Mouse (Mus musculus) ovary, postnatal 10 days (tissue): Measurements from ENCODE around the gene Lima1.

Experiments used
- DNase-seq: peaks from one replicate; pipeline ENCODE4 v3.0.0; 2022; ENCODE audit warnings: low spot score

Lima1 gene

GRCm38 (mm10) chr15:99866450-99867221 lies 8.6 kb downstream of the Lima1 start:
- no peak for DNase-seq

- no peak for DNase-seq
Measured at GRCm38 (mm10) chr15:99865942-99866341, 9.3 kb downstream of the Lima1 start.

DNA sequence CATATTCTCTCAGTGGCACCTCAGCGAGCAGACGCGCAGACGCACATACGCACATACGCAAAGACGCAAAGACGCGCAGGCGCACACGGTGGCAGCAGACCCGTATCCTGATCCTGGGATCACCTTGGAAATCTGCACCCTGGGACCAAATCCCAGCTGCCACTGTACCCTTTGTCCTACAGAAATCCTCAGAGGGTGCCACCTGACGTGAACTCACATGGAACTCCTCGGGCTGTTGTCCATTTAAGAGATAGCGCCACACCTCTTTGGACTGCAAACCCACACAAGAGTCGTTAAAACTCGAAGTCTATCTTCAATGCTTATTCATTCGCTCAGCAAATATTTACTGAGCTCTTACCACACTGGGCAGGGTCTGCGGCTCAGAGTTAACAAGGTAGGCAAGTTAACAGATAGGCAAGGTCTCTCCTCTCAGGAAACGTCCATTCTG lies 9.7 kb downstream of the Lima1 start:
- DNase-seq = no peak

DNA sequence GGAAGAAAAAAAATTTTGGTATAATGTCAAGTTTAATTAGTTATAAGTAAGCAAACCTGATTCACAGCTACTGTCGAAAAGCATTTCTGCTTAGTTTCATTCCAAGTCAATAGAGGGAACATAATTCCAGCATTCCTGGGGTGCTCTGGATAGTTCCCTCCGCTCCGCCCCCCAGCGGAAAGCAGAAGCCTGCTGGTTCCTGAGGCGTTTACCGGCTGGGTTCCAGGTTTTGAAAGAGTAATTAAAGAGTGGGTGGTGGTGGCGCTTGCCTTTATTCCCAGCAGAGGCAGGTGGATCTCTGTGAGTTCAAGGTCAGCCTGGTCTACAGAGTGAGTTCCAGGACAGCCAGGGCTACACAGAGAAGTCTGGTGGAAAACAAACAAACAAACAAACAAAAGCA lies 10.2 kb downstream of the Lima1 start:
- DNase-seq = no peak

DNA sequence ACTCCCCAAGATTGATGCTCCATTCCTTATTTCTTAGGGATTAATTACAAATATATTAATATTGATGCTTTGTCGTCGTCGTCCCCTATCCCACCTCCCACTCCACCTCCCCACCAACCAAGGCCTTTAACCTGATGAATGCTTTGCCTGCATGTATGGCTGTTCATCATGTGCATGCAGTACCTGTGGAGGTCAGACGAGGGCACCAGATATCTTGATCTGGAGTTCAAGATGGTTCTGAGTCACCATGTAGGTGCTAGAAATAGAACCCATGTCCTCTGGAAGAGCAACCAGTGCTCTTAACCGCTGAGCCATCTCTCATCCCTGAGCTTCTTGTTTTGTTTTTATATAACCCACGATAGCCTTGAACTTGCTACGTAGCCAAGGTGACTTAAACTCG lies 11.5 kb downstream of the Lima1 start:
- no peak for DNase-seq

GRCm38 (mm10) chr15:99863358-99863757 lies 11.9 kb downstream of the Lima1 start:
- DNase-seq = no peak

DNA sequence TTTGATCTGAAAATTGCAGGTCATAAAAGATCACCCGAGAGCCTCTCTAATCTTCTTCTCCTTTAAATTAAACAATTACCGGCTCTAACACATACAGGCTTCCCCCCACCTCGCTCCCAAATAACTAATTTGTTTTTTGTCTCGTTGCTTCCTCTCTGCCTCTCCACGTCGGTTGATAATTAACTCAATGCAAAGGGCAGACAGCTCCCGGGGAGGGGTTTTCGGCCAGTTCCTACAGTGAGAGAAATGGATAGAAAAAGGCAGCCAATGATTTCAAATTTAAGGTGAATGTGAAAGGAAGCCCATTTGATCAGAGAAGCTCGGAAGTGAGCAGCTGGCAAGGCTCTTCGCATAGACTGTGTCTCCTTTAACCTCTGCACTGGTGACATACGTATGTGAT lies 12.8 kb downstream of the Lima1 start:
- DNase-seq = no peak

DNA sequence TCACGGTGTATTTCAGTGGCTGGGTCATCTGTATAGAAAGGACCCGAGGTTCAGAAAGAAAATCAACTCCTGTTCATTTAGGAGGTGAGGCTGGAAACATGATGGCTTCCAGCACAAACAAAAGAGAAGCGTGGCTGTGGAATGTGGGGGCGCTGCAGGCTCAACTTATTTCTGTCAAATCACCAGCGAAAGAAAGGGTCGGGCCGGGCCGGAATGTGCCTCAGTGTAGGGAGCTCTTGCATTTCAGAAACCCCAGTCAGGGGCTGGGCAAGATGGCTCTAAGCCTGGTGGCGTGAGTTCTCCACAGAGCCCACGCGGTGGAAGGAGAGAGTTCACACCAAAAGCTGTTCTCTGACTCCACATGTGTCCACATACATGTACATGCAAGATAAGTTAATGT lies 13.3 kb downstream of the Lima1 start:
- DNase-seq = no peak

DNA sequence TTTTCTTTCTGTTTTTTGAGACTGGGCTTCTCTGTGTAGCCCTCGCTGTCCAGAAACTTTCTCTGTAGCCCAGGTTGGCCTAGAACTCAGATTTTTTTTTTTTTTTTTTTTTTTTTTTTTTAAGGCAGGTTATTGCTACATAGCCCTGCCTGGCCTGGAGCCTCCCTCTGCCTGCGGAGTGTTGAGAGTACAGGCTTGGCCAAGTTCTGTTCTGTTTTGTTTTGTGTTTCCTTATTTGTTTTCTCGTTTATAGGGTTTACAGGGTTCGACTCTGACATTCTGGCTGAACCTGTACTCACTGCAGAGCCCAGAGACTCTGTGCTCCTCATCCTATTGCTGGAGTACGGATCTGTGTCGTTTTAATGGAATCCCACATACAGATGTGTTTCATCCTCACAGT lies 13.7 kb downstream of the Lima1 start:
- no peak for DNase-seq

DNA sequence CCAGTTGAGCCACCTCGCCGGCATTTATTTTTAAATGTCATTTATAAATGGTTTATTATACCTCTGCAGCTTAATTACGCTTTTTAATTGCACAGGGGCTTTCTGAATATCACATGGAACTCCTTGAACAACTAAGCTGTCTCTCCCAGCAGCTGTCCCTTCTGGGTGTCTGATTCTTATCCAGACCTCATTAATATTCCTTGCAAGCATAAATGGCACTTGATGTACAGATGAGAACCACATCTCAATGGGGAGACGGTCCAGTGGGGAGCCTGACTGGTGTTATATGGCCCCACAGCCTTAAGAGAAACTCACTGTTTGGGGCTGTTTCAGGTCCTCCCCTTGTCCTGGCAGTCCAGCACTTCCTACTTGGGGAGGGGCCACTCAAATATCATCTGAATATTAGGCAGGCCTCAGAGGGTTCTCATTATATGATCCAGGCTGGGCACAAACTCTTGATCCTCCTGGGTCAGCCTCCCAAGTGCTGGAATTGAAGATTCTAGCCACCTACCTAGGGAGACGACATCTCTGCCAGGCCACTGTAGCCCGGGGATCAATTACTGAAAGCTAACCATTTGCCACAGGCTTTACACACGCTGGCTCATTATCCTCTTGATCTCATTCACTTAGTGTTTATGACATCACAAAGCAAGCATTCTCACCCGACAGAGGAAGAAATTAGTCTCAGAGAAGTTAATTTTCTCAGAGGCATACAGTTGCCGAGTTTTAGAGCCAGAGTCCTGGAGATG lies 15.4 kb downstream of the Lima1 start:
- DNase-seq = no peak

GRCm38 (mm10) chr15:99857479-99857878 lies 17.8 kb downstream of the Lima1 start:
- DNase-seq = no peak

- DNase-seq = no peak
Measured at GRCm38 (mm10) chr15:99855119-99855518, 20.1 kb downstream of the Lima1 start.

DNA sequence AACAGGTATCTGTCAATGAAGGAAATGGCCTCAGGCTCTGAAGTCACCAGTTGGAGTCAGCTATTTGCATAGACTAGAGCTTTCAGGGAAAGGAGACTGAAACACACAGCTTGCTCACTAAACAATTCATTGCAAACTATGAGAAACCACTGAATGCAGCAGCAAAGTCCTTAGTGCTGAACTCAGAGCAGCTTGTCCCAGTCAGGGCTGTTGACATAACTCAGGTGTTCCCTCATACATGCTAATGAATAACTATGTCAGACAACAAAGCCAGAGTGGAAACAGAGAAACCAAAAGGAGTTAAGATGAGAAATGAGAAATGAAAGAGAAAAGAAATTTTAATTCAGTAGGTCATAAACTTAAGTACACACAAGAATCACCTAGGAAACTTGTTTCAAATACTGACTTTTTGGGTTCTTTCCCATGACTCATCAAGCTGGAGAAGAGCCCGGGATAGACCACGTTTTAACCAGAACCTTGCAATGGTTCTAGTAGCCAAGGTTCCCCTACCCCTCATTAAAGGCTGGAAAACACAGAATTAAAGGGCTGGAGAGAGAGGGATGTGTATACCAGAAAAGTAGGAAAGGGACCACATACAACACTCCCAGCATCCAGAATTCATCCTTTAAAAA lies 22.5 kb downstream of the Lima1 start:
- DNase-seq = no peak

DNA sequence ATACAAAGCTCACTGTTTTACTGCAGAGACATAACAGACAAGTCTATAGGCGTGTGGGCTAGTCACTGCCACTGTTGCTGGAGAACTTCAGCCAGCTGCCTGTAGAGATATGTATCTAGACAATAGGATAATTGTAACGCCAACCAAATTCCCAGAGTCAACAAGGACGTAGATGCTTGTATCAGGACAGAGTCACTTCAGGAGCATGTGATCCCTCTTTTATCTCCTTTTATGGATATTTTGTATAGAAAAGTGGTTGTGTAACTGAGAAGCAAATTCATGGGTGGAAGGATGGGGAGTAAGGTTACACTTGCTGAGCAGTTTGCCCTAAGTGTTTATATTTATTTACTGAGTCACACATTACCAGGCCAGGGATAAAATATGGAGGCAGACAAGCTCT lies 25.0 kb downstream of the Lima1 start:
- no peak for DNase-seq

- DNase-seq = no peak
Measured at GRCm38 (mm10) chr15:99847937-99848336, 27.3 kb downstream of the Lima1 start.

DNA sequence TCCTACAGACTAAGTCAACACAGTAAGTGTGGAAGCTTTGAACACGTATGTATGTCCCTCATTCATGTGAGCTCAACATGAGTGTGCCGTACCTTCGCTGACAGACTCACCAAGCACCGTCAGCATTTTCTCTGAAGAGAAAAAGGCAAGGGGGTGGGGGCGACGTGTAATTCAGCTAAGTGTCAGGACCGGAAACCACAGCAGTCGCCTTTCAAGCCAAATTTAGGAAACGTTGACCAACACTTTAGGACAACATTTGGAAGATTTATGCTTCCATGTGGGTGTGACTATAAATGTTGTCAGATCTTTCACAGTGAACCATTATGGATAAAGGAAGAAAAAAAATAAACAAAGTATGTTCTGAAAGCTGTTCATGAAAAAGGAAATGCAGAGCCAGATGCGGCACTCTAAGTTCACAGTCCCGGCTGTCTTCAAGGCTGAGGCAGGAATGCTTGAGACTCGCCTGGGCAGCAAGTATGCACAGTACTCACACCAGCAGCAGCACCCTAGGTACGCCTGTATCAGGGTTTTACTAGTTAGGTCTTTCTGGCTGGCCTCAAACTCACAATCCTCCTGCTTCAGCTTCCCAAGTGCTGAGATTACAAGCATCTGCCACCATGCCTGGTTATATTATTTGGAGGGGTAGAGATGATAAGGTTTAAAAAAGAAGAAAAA lies 27.9 kb downstream of the Lima1 start:
- no peak for DNase-seq

DNA sequence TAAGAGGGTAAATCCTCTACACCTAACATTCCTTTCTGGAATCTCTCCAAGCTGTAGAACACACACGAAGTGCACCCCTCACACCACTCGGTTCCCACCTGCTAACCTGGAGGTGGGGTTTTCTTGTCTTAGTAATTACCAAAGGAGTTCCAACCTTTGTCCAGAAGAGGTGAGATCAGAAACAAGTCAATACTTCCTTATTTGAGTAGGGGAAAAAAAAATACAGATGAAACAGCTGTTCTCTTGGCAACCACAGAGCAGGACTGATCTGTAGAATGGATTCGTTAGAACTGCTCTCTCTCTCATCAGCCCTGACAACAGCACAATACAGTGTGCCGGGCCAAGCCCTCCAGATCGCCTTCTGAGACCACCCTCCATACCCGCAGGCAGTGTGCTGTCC lies 28.6 kb downstream of the Lima1 start:
- DNase-seq = no peak

GRCm38 (mm10) chr15:99843856-99844255 lies 31.4 kb downstream of the Lima1 start:
- no peak for DNase-seq

DNA sequence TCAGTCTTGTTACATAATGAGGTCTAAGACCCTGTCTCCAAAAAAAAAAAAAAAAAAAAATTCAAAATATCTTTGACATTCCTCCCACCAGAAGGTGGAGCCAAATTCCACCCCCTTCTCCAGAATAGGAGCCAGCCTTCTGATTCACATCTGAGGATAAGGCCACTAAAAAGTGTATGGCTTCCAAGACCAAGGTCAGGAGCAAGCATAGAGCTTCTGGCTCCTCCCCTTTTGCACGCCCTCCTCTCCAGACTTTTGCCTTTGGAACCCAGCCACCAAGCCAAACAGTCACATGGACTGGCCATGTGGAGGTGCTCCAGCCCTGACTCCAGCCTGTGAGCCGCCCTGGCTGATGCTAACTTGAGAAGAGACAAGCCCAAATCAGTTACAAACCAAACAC lies 35.3 kb downstream of the Lima1 start:
- no peak for DNase-seq

DNA sequence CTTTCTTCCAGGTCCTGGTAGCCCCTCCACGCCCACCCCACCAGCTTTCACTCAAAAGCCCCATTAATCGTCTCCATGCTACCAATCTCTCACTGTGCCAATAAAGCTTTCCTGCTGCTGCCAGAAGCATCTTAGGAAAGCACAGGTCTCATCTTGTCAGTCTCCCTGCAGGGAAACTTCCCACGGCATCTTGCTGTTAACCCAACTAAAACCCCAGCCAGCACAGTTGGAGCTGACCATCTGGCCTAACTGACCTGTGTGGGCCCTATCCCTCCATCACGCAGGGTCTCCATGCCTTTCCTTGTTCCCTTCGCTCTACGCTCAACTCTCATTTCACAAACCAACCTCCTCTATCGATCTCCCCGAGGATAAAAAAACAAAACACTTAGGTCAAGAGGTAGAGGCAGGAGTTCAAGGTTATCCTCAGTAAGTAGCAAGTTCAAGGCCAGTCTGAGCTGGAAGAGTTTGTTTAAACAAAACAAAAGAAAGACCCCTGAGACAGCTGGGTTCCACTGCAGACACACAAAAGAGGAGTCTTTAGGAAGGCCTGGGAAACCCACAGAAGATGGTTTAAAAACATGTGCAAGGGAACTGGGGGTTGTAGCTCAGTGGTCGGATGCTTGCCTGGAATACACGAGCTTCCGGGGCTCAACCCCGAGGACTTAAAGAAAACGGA lies 36.0 kb downstream of the Lima1 start:
- DNase-seq = no peak

- DNase-seq = no peak
Measured at GRCm38 (mm10) chr15:99837561-99837960, 37.7 kb downstream of the Lima1 start.

- DNase-seq = no peak
Measured at GRCm38 (mm10) chr15:99835191-99835590, 40.1 kb downstream of the Lima1 start.
